Mouse (Mus musculus) adrenal gland, postnatal 0 days (tissue): ENCODE data around the gene B230118H07Rik. TPM values are rescaled to one million over a fixed set of nuclear protein-coding genes. Genes with fewer than 3 reads are reported as not detected.

ENCODE experiments used
- polyA plus RNA-seq: library from polyadenylated mRNA; unstranded; fragments of >200 nt; fragmentation: Nextera tagmentation; extraction: Ambion mirVana; gene quantifications from 2 replicates; pipeline ENCODE4 v1.2.1, GENCODE M21; 2015

B230118H07Rik gene
- 97.1 and 143 TPM in 2 replicates for polyA plus RNA-seq

GRCm38 (mm10) chr2:101649114-101649671 lies at the start of gene B230118H07Rik, which contains the start of gene Rag1:
Gene B230118H07Rik (minus strand): TSS chr2:101649532.
Gene Rag1 (minus strand): TSS chr2:101649501.

GRCm38 (mm10) chr2:101678236-101679021 lies 29.1 kb upstream of the B230118H07Rik start, which contains the start of gene Traf6:
Gene Traf6 (plus strand): TSS chr2:101678429.

GRCm38 (mm10) chr2:101624526-101624925 lies 24.8 kb downstream of the B230118H07Rik start, which contains the start of gene Rag2:
Gene Rag2 (plus strand): TSS chr2:101624718.

Other genes starting within 250 kb of the B230118H07Rik start
- gene Rag2, start 24.8 kb downstream of the B230118H07Rik start, polyA plus RNA-seq = 0.13 TPM in 1 of 2 replicates, not detected in the other
- 0.08 and 0.14 TPM in 2 replicates for gene Rag1, start within 50 bp of the B230118H07Rik start, polyA plus RNA-seq
- 4.2 and 5.9 TPM in 2 replicates for gene Traf6, start 28.9 kb upstream of the B230118H07Rik start, polyA plus RNA-seq
- 2.6 and 4.7 TPM in 2 replicates for gene Prr5l, start 233.5 kb upstream of the B230118H07Rik start, polyA plus RNA-seq
- gene Commd9, start 236.7 kb upstream of the B230118H07Rik start, polyA plus RNA-seq = 59.0 and 65.0 TPM in 2 replicates